Mouse (Mus musculus) heart, adult 8-10 months (tissue): Measurements from ENCODE around the gene Fap. TPM values are rescaled to one million over a fixed set of nuclear protein-coding genes. Genes with fewer than 3 reads are reported as not detected.

Experiments used
- DNase-seq: peaks from one replicate; pipeline ENCODE4 v3.0.0; 2022; ENCODE audit warnings: low spot score
- total RNA-seq, 4 experiments: library from RNA; stranded (reverse); gene quantifications; 2 replicates each; pipeline ENCODE4 v1.2.4; 2022

Gene Fap
- total RNA-seq, 4 experiments from 2014 or later, result 2.3 to 4.4 (median 3.0) TPM

DNA sequence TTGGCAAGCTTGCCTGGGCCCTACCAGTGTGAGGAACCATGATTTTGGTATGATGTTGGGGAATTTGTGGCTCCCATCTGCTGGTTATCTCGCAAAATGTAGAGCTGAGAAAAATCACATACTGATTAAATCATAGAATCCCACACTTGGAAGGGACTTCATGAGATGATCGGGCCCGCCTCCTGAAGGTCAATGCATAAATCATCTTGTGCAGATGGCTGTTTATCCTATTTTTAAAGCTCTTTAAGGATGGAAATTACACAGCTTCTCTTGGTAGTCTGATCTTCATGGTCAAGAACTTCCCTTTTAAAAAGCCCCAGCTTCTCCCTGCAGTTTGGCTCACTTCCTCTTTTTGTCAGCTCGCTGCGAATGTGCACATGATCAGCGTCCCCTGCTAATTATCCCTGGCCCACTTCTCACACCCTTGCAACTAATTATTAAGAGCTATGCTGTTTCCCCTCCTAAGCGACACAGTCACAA is 113.6 kb downstream of the Fap start:
- DNase-seq, result peak; percentile 26

DNA sequence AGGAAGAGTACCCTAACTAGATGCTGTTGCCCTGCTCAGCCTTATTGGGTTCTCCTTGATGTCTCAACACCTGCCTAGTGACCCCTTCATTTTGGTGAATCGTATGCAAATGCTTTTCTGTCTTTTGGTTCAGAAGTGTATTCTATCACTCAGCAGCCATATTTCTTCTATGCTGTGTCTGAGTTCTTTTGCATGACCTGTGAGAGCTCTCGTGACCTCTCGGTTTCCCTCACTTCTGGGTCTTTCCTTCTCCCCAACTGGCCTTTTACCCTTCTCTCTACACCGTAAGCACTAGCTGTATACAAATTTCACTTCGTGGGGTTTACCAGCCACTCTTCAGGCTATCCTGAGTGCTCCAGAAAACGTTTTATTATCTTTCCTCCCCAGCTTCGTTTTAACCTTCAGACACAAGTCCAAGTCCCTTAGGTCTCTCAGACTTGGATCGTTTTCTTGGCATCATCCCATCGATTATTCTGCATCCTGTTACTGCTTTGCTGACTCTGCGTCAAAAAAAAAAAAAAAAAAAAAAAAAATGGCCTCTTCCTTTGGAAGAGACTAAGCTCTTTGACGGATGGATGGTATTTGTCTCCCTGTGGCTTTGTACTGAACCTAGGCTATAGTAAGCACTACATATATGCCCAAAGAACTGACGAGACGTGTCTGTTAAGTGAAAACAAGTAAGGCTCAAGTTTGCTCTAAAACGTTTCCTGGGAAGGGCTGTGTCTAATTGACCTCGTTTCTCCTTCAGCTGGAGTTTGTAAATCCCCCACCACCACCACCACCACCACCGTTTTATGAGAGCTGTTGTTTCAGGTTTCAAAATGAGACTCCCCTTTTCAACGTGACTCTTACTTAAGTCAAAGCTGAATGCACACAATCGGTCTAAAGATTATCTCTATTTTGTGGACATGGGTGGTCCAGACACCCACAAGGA is 114.4 kb downstream of the Fap start:
- no peak for DNase-seq

DNA sequence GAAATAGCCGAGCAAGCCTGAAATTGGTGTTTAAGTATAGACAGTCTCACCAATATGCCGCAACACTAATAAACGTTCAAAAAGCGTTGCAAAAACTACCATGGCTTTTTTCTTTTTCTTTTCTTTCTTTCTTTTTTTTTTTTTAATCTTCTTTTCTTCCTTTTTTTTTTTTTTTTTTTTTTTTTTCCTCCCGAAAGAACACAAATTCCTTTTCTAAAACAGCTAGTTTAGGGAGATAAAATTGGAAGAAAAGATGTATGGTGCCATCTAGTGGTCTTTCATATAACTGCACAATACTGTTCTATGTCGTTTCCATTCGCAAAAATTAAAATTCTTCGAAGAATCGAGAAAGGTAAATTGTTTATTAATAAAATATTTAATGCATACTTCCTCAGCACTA is 115.8 kb downstream of the Fap start:
- DNase-seq, result no peak

DNA sequence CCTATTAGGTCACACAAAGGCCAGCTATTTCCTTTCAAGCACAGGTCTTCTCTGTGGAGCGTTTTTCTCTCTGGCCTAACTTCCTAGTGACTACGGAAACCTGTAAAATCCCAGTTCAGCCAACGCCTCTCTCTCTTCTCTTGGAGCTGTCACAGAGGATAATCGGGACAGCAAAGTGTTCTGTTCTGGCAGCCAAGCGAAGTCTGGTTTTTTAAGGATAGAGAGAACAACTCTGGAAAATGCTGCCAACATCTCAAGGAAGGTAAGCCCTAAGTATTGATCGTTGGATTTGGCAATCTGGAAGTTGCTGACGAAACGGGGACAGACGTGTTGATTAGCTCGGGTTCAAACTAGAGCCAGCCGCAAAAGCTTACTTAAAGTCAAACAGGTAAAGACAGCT is 118.9 kb downstream of the Fap start:
- DNase-seq, result no peak

DNA sequence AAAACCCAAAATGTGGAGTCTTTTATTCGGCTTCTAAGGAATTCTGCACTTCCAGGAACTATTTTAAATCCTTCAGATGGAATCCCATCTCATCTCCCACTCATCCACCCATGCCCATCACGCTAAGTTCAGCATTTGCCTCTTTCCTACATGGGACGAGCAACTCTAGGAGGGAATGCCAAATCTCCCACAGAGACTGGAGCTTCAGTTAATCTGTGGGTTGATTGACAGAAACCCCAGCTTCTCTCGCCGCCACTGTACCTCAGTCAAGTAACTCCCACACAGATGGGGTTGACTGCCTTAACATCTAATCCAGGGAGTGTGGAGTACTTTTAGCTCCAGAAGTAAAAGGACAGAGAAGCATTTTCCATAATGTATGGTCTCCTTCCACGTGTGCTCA is 119.8 kb downstream of the Fap start:
- no peak for DNase-seq

Other genes with a start within 250 kb of the Fap start
- gene Dpp4, start 161.8 kb downstream of the Fap start, total RNA-seq, result 1 to 10 TPM; 2.5 to 7.6 (median 4.0) TPM
- not detected for gene Gcg, start 90.4 kb downstream of the Fap start, total RNA-seq
- gene Ifih1, start 72.2 kb upstream of the Fap start, total RNA-seq, result 1 to 10 TPM; 4.7 to 8.1 (median 6.3) TPM
- 10 to 100 TPM; 19.5 to 37.3 (median 27.3) TPM for gene Gca, start 90.2 kb upstream of the Fap start, total RNA-seq